Mouse (Mus musculus): Measurements from ENCODE around the gene Grik5. TPM values are rescaled to one million over a fixed set of nuclear protein-coding genes. Genes with fewer than 3 reads are reported as not detected.

Gene Grik5
- polyA plus RNA-seq, 1 experiment from 2014 or later, result 0.76 TPM

DNA sequence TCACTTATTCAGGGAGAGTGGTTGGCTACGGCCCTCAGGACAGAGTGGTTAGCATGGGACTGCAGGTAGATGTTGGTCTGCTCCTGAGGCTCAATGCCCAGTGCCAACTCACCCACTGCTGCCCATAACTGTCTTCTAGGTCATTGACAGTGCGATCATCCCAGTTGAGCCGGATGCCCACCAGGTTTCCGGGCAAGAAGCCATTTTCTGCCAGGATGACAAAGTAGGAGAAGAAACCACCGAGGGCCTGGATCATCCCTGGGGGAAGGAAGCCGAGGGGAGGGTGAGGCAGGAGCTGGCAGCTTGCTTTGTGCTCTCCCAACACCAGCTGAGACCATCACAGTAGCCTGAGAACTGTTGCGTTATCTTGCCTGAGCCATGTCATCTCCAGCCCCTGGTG, 91.7 kb downstream of the Grik5 start:
- no peaks in the 10 kb centered on the region for H3K9me3 ChIP-seq (ENCODE audit: low read length)
- H3K27ac ChIP-seq (ENCODE audit: low read depth), result no peak overlapping the region
- H3K36me3 ChIP-seq (replicated peaks; ENCODE audit: insufficient read depth, low read length), result no peaks in the 10 kb centered on the region
- TF ChIP-seq EP300 (IDR thresholded peaks at IDR 0.05; ENCODE audit: low read depth), result no peak
- TF ChIP-seq CTCF (IDR thresholded peaks at IDR 0.05; ENCODE audit: low read depth), result no peak
- H3K4me2 ChIP-seq (ENCODE audit: low read depth, low read length), result no peak overlapping the region
- no peak overlapping the region for H3K4me3 ChIP-seq (ENCODE audit: low read depth, low read length)
- no peak for ATAC-seq
- no peak overlapping the region for H3K9ac ChIP-seq (replicated peaks)
- DNase-seq, result no peak
- WGBS (ENCODE audit: insufficient replicate concordance), result 71% methylated on average over 7 of the region's 7 CpGs
- H3K4me1 ChIP-seq (ENCODE audit: insufficient read depth), result no peaks in the 10 kb centered on the region
- H3K27me3 ChIP-seq (ENCODE audit: insufficient read depth, low read length), result no peaks in the 10 kb centered on the region

DNA sequence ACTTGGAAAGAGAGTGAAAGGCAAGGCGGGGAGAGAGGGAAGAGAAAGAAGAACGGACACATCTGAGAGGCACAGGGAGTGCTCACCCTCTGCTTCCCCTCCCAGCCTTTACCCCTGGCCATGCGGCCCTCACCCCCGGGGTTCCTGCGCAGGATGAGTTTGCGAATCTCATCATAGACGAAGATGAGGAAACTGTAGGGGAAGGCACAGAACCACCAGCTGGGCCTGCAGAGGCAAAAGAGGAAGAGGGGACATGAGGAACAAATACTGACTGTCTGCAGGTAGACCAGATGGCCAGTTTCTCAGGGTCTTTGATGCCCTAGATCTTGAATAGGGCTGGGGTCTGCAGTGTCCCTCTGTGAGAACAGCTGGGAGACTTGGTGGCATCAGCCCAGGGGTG, 93.4 kb downstream of the Grik5 start:
- H3K4me3 ChIP-seq (ENCODE audit: low read depth, low read length), result no peak overlapping the region
- ATAC-seq, result peak; percentile 35; the same call in 1 of the 2 replicates
- TF ChIP-seq CTCF (IDR thresholded peaks at IDR 0.05; ENCODE audit: low read depth) (no peak), EP300 (IDR thresholded peaks at IDR 0.05; ENCODE audit: low read depth) (no peak)

DNA sequence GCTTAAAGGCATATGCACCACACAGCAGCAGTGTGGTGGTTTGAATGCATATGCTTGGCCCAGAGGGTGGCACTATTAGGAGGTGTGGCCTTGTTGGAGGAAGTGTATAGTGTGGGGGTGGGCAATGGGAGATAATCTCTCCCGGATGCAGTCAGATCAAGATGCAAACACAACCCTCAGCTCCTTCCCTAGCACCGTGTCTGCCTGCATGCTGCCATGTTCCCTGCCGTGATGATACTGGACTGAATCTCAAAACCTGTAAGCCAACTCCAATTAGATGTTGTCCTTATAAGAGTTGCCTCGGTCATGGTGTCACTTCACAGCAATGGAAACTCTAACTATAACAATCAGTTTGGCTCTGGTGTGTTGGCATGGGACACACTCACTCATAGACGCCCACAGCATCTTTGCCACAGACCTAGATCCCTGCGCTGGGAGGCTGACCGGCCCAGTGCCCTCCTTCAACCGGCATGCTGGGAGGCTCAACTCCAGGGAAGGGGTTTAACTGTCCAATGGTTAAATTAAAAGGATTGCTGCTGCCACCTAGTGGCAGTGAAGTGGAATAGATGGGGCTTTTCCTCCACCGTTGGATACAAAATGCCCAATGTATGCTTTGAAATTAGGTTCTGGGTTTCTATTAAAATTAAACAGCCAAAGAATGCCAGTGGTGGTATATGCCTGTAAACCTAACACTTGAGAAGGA, 97.1 kb downstream of the Grik5 start:
- 19% methylated on average over 9 of the region's 9 CpGs for WGBS (ENCODE audit: insufficient replicate concordance)
- no peak overlapping the region for H3K9ac ChIP-seq (replicated peaks)
- no peak for ATAC-seq
- no peaks in the 10 kb centered on the region for H3K9me3 ChIP-seq (ENCODE audit: low read length)
- TF ChIP-seq CTCF (IDR thresholded peaks at IDR 0.05; ENCODE audit: low read depth), result peak; percentile 81
- TF ChIP-seq EP300 (IDR thresholded peaks at IDR 0.05; ENCODE audit: low read depth), result no peak
- no peak overlapping the region for H3K4me3 ChIP-seq (ENCODE audit: low read depth, low read length)
- H3K36me3 ChIP-seq (replicated peaks; ENCODE audit: insufficient read depth, low read length), result 0 out of 2 replicates have a peak, but pooled peaks cover 2% of the 10 kb centered on the region
- H3K27me3 ChIP-seq (ENCODE audit: insufficient read depth, low read length), result no peaks in the 10 kb centered on the region
- peaks cover 6% of the 10 kb centered on the region for H3K4me1 ChIP-seq (ENCODE audit: insufficient read depth)
- H3K4me2 ChIP-seq (ENCODE audit: low read depth, low read length), result peak overlapping the region; percentile 5; the same call in 1 of the 2 replicates
- no peak overlapping the region for H3K27ac ChIP-seq (ENCODE audit: low read depth)
- no peak for DNase-seq

More for the DNA sequence above, 93.4 kb downstream of the Grik5 start:
- 0 out of 2 replicates have a peak overlapping the region, but pooled peaks have one; percentile 34 for H3K27ac ChIP-seq (ENCODE audit: low read depth)
- no peaks in the 10 kb centered on the region for H3K36me3 ChIP-seq (replicated peaks; ENCODE audit: insufficient read depth, low read length)
- H3K27me3 ChIP-seq (ENCODE audit: insufficient read depth, low read length), result no peaks in the 10 kb centered on the region
- no peaks in the 10 kb centered on the region for H3K4me1 ChIP-seq (ENCODE audit: insufficient read depth)
- peak; percentile 49 for DNase-seq
- 31% methylated on average over 7 of the region's 7 CpGs for WGBS (ENCODE audit: insufficient replicate concordance)
- H3K4me2 ChIP-seq (ENCODE audit: low read depth, low read length), result no peak overlapping the region
- no peaks in the 10 kb centered on the region for H3K9me3 ChIP-seq (ENCODE audit: low read length)
- H3K9ac ChIP-seq (replicated peaks), result no peak overlapping the region

DNA sequence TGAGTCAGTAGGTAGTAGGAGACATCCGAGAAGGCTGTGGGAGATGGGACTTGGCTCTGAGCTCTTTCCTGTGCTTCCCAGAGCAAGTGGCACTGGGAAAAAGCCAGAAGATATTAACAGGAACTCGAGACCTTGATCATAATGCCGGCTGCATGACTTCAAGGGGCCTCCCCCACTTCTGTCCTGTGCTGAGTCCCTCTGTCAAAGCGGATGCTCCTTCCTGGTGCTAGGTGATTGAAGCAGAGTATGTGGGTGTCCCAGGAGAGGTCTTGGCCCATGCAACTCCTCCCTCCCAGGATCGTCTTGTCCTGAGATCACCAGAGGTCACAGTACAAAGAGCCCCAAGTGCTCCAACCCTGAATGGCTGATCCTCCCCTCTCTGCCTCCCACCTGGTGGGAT, 98.2 kb downstream of the Grik5 start:
- Histone ChIP-seq H3K27ac (ENCODE audit: low read depth) (no peak overlapping the region), H3K4me3 (ENCODE audit: low read depth, low read length) (no peak overlapping the region), H3K4me1 (ENCODE audit: insufficient read depth) (peaks cover 6% of the 10 kb centered on the region), H3K4me2 (ENCODE audit: low read depth, low read length) (no peak overlapping the region), H3K27me3 (ENCODE audit: insufficient read depth, low read length) (no peaks in the 10 kb centered on the region), H3K9ac (replicated peaks) (no peak overlapping the region), H3K36me3 (replicated peaks; ENCODE audit: insufficient read depth, low read length) (0 out of 2 replicates have a peak, but pooled peaks cover 5% of the 10 kb centered on the region), H3K9me3 (ENCODE audit: low read length) (no peaks in the 10 kb centered on the region)
- WGBS (ENCODE audit: insufficient replicate concordance), result 69% methylated on average over 5 of the region's 5 CpGs
- TF ChIP-seq EP300 (IDR thresholded peaks at IDR 0.05; ENCODE audit: low read depth) (no peak), CTCF (IDR thresholded peaks at IDR 0.05; ENCODE audit: low read depth) (no peak)
- ATAC-seq (no peak), DNase-seq (no peak)

DNA sequence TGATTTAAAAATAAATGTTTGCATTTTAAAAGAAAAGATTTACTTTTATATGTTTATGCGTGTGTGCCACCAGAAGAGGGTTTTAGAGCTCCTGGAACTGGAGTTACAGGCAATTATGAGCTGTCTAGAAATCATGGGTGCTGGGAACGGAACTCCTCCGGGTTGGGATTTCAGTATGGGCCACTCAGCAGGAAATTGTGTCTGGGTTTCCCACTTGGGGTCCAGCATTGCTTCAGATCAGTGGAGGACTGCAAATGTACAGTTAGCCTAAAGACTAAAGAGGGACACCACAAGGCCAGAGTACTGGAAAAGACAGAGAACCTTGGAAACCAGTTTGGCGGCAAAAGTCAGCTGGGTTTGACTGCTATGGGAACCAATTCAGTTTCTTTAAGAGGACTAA, 98.9 kb downstream of the Grik5 start:
- peaks cover 6% of the 10 kb centered on the region for H3K4me1 ChIP-seq (ENCODE audit: insufficient read depth)
- DNase-seq (no peak), ATAC-seq (no peak)
- no peak for TF ChIP-seq CTCF (IDR thresholded peaks at IDR 0.05; ENCODE audit: low read depth)
- no peak for TF ChIP-seq EP300 (IDR thresholded peaks at IDR 0.05; ENCODE audit: low read depth)
- no peak overlapping the region for H3K9ac ChIP-seq (replicated peaks)
- no peak overlapping the region for H3K4me3 ChIP-seq (ENCODE audit: low read depth, low read length)
- 0 out of 2 replicates have a peak, but pooled peaks cover 5% of the 10 kb centered on the region for H3K36me3 ChIP-seq (replicated peaks; ENCODE audit: insufficient read depth, low read length)
- 79% methylated on average over 4 of the region's 4 CpGs for WGBS (ENCODE audit: insufficient replicate concordance)
- no peak overlapping the region for H3K27ac ChIP-seq (ENCODE audit: low read depth)
- H3K27me3 ChIP-seq (ENCODE audit: insufficient read depth, low read length), result no peaks in the 10 kb centered on the region
- no peaks in the 10 kb centered on the region for H3K9me3 ChIP-seq (ENCODE audit: low read length)
- no peak overlapping the region for H3K4me2 ChIP-seq (ENCODE audit: low read depth, low read length)

DNA sequence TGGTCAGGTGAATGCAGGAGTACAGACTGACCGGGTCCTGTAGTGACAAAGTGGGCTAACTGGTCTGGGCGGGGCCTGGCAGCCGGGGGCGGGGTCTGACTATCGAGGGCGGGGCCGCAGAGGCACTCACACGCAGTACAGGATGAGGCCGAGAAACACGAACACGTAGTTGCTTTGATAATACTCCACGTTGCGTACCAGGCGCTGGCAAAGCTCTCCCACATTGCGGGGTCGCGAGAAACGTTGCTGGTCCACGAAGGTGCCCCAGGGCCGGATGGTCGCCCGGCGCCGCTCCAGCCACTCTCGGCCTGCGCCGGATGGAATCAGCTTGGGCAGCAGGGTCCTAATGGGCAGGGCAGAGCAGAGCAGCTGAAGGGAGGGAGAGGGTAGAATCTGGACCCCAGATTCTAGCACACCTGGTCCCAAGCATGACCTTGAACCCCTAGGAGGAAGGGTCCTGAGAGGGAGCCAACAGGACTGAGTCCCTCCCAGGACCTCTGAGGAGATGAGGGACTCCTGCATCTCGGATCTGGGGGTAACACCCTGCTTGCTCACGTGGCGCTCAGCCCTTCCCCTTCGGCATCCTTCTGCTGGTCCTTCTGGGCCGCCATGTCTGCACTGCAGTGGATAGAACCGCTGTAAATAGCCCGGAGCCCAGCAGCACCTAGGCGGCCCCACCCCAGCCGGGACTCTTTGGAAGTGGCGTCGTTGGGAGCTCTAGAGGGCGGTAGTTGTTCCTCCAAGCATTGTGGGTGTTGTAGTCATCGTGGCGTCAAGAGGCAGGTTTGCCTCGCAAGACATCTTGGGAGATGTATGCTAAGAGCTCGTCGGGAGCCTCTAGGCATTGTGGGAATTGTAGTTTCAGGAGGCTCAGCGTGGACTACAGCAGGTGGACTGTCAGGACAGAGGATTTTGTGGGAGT, 99.9 kb downstream of the Grik5 start, which contains the start of gene Rabac1:
Gene Rabac1, minus strand, starts transcription at position 783 of the 922 bp plus-strand sequence.
- Histone ChIP-seq H3K36me3 (replicated peaks; ENCODE audit: insufficient read depth, low read length) (0 out of 2 replicates have a peak, but pooled peaks cover 5% of the 10 kb centered on the region), H3K4me3 (ENCODE audit: low read depth, low read length) (peak within 1 kb of the TSS; percentile 83), H3K27ac (ENCODE audit: low read depth) (peak within 1 kb of the TSS; percentile 84), H3K27me3 (ENCODE audit: insufficient read depth, low read length) (no peaks in the 10 kb centered on the region), H3K9me3 (ENCODE audit: low read length) (no peaks in the 10 kb centered on the region), H3K4me2 (ENCODE audit: low read depth, low read length) (peak within 1 kb of the TSS; percentile 98), H3K4me1 (ENCODE audit: insufficient read depth) (peaks cover 6% of the 10 kb centered on the region), H3K9ac (replicated peaks) (peak within 1 kb of the TSS; percentile 83)
- no peak for TF ChIP-seq EP300 (IDR thresholded peaks at IDR 0.05; ENCODE audit: low read depth)
- TF ChIP-seq CTCF (IDR thresholded peaks at IDR 0.05; ENCODE audit: low read depth), result peak; percentile 74
- DNase-seq (peak; percentile 92), ATAC-seq (peak; percentile 93)
- WGBS (ENCODE audit: insufficient replicate concordance), result under 1% methylated on average over 45 of the region's 45 CpGs

Data from liver, postnatal 0 days (tissue).